ENCODE assay signal across 8 mouse cellular contexts in genomic region chr15:80800765-80801164, GRCm38 (mm10).
DNase-seq lines count a peak whose midpoint lies in the region; ATAC-seq and TF ChIP-seq lines count a peak whose summit lies in the region.

No protein-coding gene starts in this region.

- TF ChIP-seq POLR2A in CH12.LX (IDR thresholded peaks at IDR 0.05; ENCODE audit: low read depth, low read length), result no peak

- peaks cover 62% of the 10 kb centered on the region for H3K79me2 ChIP-seq in CH12.LX (replicated peaks; ENCODE audit: control insufficient read depth, extremely low read depth, insufficient read depth, poor library complexity, severe bottlenecking)

- TF ChIP-seq RAD21 in CH12.LX (IDR thresholded peaks at IDR 0.05; ENCODE audit: low read depth, low read length), result no peak

- no peaks in the 10 kb centered on the region for H3K27me3 ChIP-seq in heart, embryonic 11.5 days (ENCODE audit: control insufficient read depth, insufficient read depth, low read length)
- no peaks in the 10 kb centered on the region for H3K27me3 ChIP-seq in CH12.LX (replicated peaks)
- H3K27me3 ChIP-seq in forebrain, postnatal 0 days (ENCODE audit: insufficient read depth, low read length), result no peaks in the 10 kb centered on the region
- no peaks in the 10 kb centered on the region for H3K27me3 ChIP-seq in liver, embryonic 13.5 days

- no peak for TF ChIP-seq EP300 in CH12.LX (IDR thresholded peaks at IDR 0.05; ENCODE audit: low read length)

- no peaks in the 10 kb centered on the region for H3K9me3 ChIP-seq in heart, embryonic 11.5 days (replicated peaks; ENCODE audit: control insufficient read depth, low read length)
- H3K9me3 ChIP-seq in CH12.LX (replicated peaks; ENCODE audit: low read length), result no peaks in the 10 kb centered on the region
- no peaks in the 10 kb centered on the region for H3K9me3 ChIP-seq in forebrain, postnatal 0 days (ENCODE audit: low read length)
- H3K9me3 ChIP-seq in liver, embryonic 13.5 days (replicated peaks), result no peaks in the 10 kb centered on the region

- in situ Hi-C loops in CH12.LX (cut with MboI; ENCODE audit: low pct_ligation_motif_present, low pct_unique_long_range_greater_than_20kb, low sequenced_read_pairs), result no loop called here

- no peak for DNase-seq in heart, postnatal 4 days
- DNase-seq in CH12.LX (ENCODE audit: extremely low read depth), result peak; percentile 49
- DNase-seq in forebrain, postnatal 0 days, result peak; percentile 5
- DNase-seq in liver, embryonic 13.5 days, result no peak
- no peak for DNase-seq in adrenal gland, postnatal 25 days
- no peak for DNase-seq in layer of hippocampus, adult 9-10 months (ENCODE audit: low spot score)
- DNase-seq in retina, postnatal 1 day, result no peak

- ATAC-seq in heart, embryonic 11.5 days (replicated peaks; ENCODE audit: insufficient number of reproducible peaks, low FRiP score, low TSS enrichment), result no peak
- no peak for ATAC-seq in forebrain, postnatal 0 days
- no peak for ATAC-seq in liver, embryonic 13.5 days (ENCODE audit: low read depth)

- peaks cover 32% of the 10 kb centered on the region for H3K4me1 ChIP-seq in heart, embryonic 11.5 days (ENCODE audit: control insufficient read depth, insufficient read depth, low read length)
- peaks cover 2 to 52% of the 10 kb centered on the region in 2 experiments; a peak in 3 of 4 replicates for H3K4me1 ChIP-seq in CH12.LX (ENCODE audit: control insufficient read depth in 1 of 2, insufficient read depth in 2 of 2)
- H3K4me1 ChIP-seq in forebrain, postnatal 0 days (ENCODE audit: insufficient read depth), result peaks cover 22% of the 10 kb centered on the region
- peaks cover 54% of the 10 kb centered on the region for H3K4me1 ChIP-seq in liver, embryonic 13.5 days (replicated peaks)

- dilution Hi-C loops in CH12.LX (cut with MboI; ENCODE audit: extremely low pct_ligation_motif_present, extremely low pct_unique_long_range_greater_than_20kb, low sequenced_read_pairs), result no loop called here

- TF ChIP-seq CTCF in CH12.LX (conservative IDR thresholded peaks at IDR 0.05 in 1 of 2, IDR thresholded peaks at IDR 0.05 in 1 of 2; ENCODE audit: low read depth in 2 of 2, low read length in 2 of 2), result no peak
- TF ChIP-seq CTCF in forebrain, postnatal 0 days (IDR thresholded peaks at IDR 0.05; ENCODE audit: low read depth), result no peak

- peak overlapping the region; percentile 67 for H3K4me3 ChIP-seq in heart, embryonic 11.5 days (ENCODE audit: low read depth, low read length)
- peak overlapping the region; percentile 52 to 97 (median 54) for H3K4me3 ChIP-seq in CH12.LX (replicated peaks in 1 of 3; ENCODE audit: low read depth in 2 of 3, low read length in 2 of 3, poor library complexity in 1 of 3)
- peak overlapping the region; percentile 47 for H3K4me3 ChIP-seq in forebrain, postnatal 0 days (ENCODE audit: low read depth, low read length)
- peak overlapping the region; percentile 74 for H3K4me3 ChIP-seq in liver, embryonic 13.5 days (replicated peaks)

- 21% methylated on average over 4 of the region's 4 CpGs for WGBS in heart, embryonic 11.5 days (ENCODE audit: insufficient replicate concordance)
- WGBS in forebrain, postnatal 0 days, result 1% methylated on average over 4 of the region's 4 CpGs
- 6% methylated on average over 4 of the region's 4 CpGs for WGBS in liver, embryonic 13.5 days (ENCODE audit: insufficient replicate concordance)

- H3K4me2 ChIP-seq in heart, embryonic 11.5 days, result peak overlapping the region; percentile 66
- H3K4me2 ChIP-seq in CH12.LX (ENCODE audit: insufficient read depth, low read depth, poor library complexity, severe bottlenecking), result peak overlapping the region; percentile 67
- H3K4me2 ChIP-seq in forebrain, postnatal 0 days (ENCODE audit: low read depth), result peak overlapping the region; percentile 67
- H3K4me2 ChIP-seq in liver, embryonic 13.5 days, result peak overlapping the region; percentile 79

- H3K36me3 ChIP-seq in heart, embryonic 11.5 days (ENCODE audit: control insufficient read depth, insufficient read depth, low read length), result no peaks in the 10 kb centered on the region; the same call in 1 of the 2 replicates
- H3K36me3 ChIP-seq in CH12.LX (replicated peaks in 1 of 2; ENCODE audit: control insufficient read depth in 1 of 2, insufficient read depth in 1 of 2, low read length in 1 of 2), result peaks cover 0 to 10% of the 10 kb centered on the region in 2 experiments
- H3K36me3 ChIP-seq in forebrain, postnatal 0 days (ENCODE audit: insufficient read depth), result no peaks in the 10 kb centered on the region
- H3K36me3 ChIP-seq in liver, embryonic 13.5 days, result no peaks in the 10 kb centered on the region

- H3K27ac ChIP-seq in heart, embryonic 11.5 days (ENCODE audit: low read depth, low read length), result peak overlapping the region; percentile 59; the same call in 1 of the 2 replicates
- H3K27ac ChIP-seq in CH12.LX (ENCODE audit: insufficient read depth, low read depth), result peak overlapping the region; percentile 18; the same call in 1 of the 2 replicates
- H3K27ac ChIP-seq in forebrain, postnatal 0 days (ENCODE audit: low read depth, low read length), result no peak overlapping the region
- peak overlapping the region; percentile 95 for H3K27ac ChIP-seq in liver, embryonic 13.5 days

- H3K9ac ChIP-seq in heart, embryonic 11.5 days (ENCODE audit: low read depth, low read length), result peak overlapping the region; percentile 59
- H3K9ac ChIP-seq in CH12.LX (ENCODE audit: insufficient read depth, low read depth), result peak overlapping the region; percentile 97
- H3K9ac ChIP-seq in forebrain, postnatal 0 days, result peak overlapping the region; percentile 61
- H3K9ac ChIP-seq in liver, embryonic 13.5 days, result peak overlapping the region; percentile 87

TF ChIP-seq in CH12.LX, 34 proteins besides CTCF, POLR2A, EP300 and RAD21:
- TF ChIP-seq MAZ (IDR thresholded peaks at IDR 0.05; ENCODE audit: low read depth, low read length) (no peak), ELF1 (IDR thresholded peaks at IDR 0.05; ENCODE audit: low read depth, low read length) (no peak), USF2 (conservative IDR thresholded peaks at IDR 0.05; ENCODE audit: low read depth, low read length) (no peak), GABPA (IDR thresholded peaks at IDR 0.05; ENCODE audit: insufficient replicate concordance, low read depth, low read length) (no peak), JUND (conservative IDR thresholded peaks at IDR 0.05; ENCODE audit: low read depth, low read length) (0 out of 2 replicates have a peak, but pooled peaks have one; percentile 15), SIN3A (IDR thresholded peaks at IDR 0.05; ENCODE audit: low read length) (no peak; the same call in none of the 2 replicates), CHD1 (IDR thresholded peaks at IDR 0.05; ENCODE audit: low read depth, low read length) (no peak), MEF2A (IDR thresholded peaks at IDR 0.05; ENCODE audit: borderline replicate concordance, low read depth, low read length) (no peak), BHLHE40 (IDR thresholded peaks at IDR 0.05; ENCODE audit: low read depth, low read length) (peak; percentile 91), TBP (conservative IDR thresholded peaks at IDR 0.05; ENCODE audit: low read depth, low read length) (no peak), IRF4 (IDR thresholded peaks at IDR 0.05; ENCODE audit: low read depth, low read length) (peak; percentile 55; the same call in 1 of the 2 replicates), MAFK (IDR thresholded peaks at IDR 0.05; ENCODE audit: insufficient replicate concordance, low read length) (no peak), JUN (IDR thresholded peaks at IDR 0.05; ENCODE audit: insufficient read depth, low read depth, low read length) (no peak; the same call in 1 of the 2 replicates), USF1 (IDR thresholded peaks at IDR 0.05; ENCODE audit: low read depth, low read length) (no peak), MAX (IDR thresholded peaks at IDR 0.05; ENCODE audit: low read length) (no peak), ZNF384 (IDR thresholded peaks at IDR 0.05; ENCODE audit: low read depth, low read length) (no peak; the same call in 1 of the 2 replicates), PAX5 (IDR thresholded peaks at IDR 0.05; ENCODE audit: low read length) (no peak), CHD2 (IDR thresholded peaks at IDR 0.05; ENCODE audit: low read length) (no peak), NRF1 (IDR thresholded peaks at IDR 0.05; ENCODE audit: low read depth, low read length) (no peak), UBTF (IDR thresholded peaks at IDR 0.05; ENCODE audit: low read depth, low read length) (no peak), ETS1 (conservative IDR thresholded peaks at IDR 0.05; ENCODE audit: low read depth, low read length) (peak; percentile 71), MYC (IDR thresholded peaks at IDR 0.05; ENCODE audit: low read depth, low read length) (no peak), ZKSCAN1 (IDR thresholded peaks at IDR 0.05; ENCODE audit: borderline replicate concordance, low read depth, low read length) (no peak), HCFC1 (IDR thresholded peaks at IDR 0.05; ENCODE audit: low read depth, low read length) (no peak), NELFE (IDR thresholded peaks at IDR 0.05; ENCODE audit: low read depth, low read length) (no peak), E2F4 (IDR thresholded peaks at IDR 0.05; ENCODE audit: insufficient replicate concordance, low read depth, low read length) (no peak), TCF12 (IDR thresholded peaks at IDR 0.05; ENCODE audit: low read depth, low read length) (no peak), RCOR1 (conservative IDR thresholded peaks at IDR 0.05; ENCODE audit: low read depth, low read length) (no peak), SMC3 (IDR thresholded peaks at IDR 0.05; ENCODE audit: low read depth, low read length) (no peak), ZMIZ1 (IDR thresholded peaks at IDR 0.05; ENCODE audit: low read depth, low read length) (no peak), KAT2A (IDR thresholded peaks at IDR 0.05; ENCODE audit: insufficient replicate concordance, low read length) (no peak)
TF ChIP-seq in CH12.LX: peak in this region for 4.

Comparison
In these comparisons a context has a peak if more than half of its experiments do, and no peak if none do; other contexts are left out.
1. DNase-seq: peak in CH12.LX (single experiment) and forebrain, postnatal 0 days (single experiment); none in heart, postnatal 4 days (single experiment), liver, embryonic 13.5 days (single experiment), adrenal gland, postnatal 25 days (single experiment), layer of hippocampus, adult 9-10 months (single experiment) and retina, postnatal 1 day (single experiment).
2. Peak in every context shown above with its lines, with median percentiles within 50 percentile points of each other: H3K4me2 ChIP-seq, H3K4me3 ChIP-seq and H3K9ac ChIP-seq.